Mouse (Mus musculus) 3T3-L1 (cell line): ENCODE results near the gene Sco2.

ENCODE experiments used
- DNase-seq: peaks from one replicate; pipeline ENCODE4 v3.0.0-alpha.2; 2015; ENCODE audit warnings: low read depth, low spot score

Gene Sco2

DNA sequence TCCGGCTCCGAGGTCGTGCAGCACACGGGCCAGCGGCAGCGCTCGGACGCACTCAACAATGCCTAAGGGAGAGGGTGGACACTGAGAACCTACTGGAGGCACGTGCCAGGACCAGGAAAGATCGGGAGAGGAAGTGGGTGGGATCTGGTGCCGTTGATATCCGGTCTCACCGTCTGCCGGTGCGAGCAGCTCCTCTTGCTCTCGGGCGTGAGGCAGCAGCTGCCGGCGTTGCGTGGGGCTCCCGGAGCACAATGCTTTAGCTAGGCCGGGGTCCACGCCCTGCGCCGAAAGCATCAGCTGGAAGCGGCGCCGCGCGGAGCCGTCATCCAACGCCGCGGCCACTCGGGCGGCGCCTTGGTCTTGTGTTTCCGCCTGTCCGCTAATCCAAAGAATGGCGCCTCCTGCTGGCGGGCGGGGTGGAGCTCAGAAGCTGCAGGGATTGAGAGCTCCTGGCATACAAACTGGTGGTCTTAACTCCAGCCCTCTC, at the start of gene Sco2:
TSS of gene Sco2 (minus strand) at position 85 of the 487 bp plus-strand sequence.
- peak; percentile 89 for DNase-seq

- DNase-seq = no peak
These were observed 48.3 kb upstream of the Sco2 start for GRCm38 (mm10) chr15:89421938-89422337.

- no peak for DNase-seq
These were observed 41.6 kb upstream of the Sco2 start for GRCm38 (mm10) chr15:89415282-89415681.

- no peak for DNase-seq
These were observed 36.5 kb upstream of the Sco2 start, which contains the start of gene Syce3 for GRCm38 (mm10) chr15:89410118-89410517. Gene Syce3, minus strand, starts transcription at chr15:89410503.

DNA sequence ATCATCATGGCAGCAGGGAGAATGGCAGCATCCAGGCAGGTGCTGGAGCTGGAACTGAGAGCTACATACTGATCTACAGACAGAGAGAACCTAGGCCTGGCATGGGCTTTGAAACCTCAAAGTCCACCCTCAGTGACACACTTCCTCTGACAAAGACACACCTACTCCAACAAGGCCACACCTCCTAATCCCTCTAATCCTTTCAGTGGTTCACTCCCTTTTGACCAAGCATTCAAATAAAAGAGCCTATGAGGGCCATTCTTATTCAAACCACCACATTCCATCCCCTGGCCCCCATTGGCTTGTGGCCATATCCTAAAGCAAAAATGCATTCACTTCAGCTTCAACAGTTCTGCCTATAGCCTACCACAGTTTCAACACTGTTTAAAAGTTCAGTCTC, 33.0 kb upstream of the Sco2 start:
- no peak for DNase-seq

GRCm38 (mm10) chr15:89404831-89405623, 31.4 kb upstream of the Sco2 start:
- no peak for DNase-seq

DNA sequence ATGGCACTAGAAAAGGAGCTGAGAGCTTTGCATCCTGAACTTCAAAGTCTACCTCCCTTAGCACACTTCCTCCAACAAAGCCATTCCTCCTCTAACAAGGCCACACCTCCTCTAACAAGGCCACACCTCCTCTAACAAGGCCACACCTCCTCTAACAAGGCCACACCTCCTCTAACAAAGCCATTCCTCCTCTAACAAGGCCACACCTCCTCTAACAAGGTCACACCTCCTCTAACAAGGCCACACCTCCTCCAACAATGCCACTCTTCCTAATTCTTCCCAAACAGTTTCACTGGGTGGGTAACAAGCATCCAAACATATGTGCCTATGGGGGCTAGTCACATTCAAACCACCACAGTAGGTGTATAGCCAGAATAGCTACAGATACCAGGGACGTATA, 28.8 kb upstream of the Sco2 start:
- no peak for DNase-seq

DNA sequence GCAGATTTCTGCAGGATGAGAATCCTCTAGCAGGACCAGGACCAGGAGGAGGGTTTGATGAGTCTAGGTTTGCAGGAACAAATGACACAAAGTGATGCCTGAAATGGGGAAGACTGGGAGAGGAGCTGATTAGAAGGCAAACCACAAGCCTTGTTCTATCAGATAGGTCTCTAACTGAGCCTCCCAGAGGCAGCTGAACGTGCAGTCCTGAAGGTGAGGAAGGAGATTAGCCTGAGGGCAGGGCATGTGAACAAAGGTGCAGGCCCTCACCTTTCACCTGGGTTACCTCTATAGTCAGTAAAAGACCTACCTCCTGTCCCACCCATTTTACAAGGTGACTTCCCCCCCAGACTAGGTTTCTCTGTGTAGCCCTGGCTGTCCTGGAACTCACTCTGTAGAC, 26.1 kb upstream of the Sco2 start:
- no peak for DNase-seq

- no peak for DNase-seq
These were observed 24.5 kb upstream of the Sco2 start for GRCm38 (mm10) chr15:89398146-89398545.

- DNase-seq = no peak
These were observed 23.2 kb upstream of the Sco2 start for GRCm38 (mm10) chr15:89396883-89397282.

- DNase-seq = no peak
These were observed 16.4 kb upstream of the Sco2 start for GRCm38 (mm10) chr15:89390081-89390480.

DNA sequence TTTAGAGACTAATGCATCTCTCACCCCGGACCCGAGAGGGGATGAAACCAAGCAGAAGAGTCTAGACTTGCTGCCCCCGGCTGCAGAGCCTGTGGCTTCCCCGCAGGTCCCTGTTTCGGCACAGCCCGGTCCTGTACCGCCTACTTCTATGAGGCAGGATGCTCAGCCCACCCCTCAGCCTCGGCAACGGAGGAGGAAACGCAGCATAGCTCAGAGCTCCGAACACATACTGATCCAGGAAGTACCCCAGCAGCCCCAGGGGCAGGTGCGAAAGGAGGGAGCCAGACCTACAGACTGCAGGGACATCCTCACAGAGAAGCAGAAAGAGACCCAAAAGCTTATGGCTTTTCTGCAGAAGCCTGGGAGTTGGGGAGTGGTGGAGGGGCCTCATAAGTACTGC, 13.5 kb upstream of the Sco2 start:
- DNase-seq = no peak

DNA sequence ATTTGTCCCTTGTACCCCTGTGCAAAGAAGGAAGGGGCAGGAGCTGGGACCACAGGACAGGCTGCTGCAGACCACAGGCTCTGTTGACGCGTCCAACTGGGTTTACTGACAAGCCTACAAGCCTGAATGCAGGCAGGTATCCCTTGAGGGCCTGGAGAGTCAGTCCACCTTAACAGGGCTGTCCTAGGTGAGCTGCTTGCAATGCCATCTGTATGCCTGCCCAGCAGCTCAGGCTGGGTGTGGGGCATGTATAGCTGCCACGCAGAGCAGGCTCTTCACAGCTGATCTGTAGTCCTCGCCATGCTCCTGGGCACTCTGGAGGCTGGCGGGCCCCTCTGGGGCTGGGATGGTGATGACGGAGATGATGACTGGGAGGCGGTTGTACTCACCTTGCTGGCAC, 11.0 kb upstream of the Sco2 start, which contains the start of gene Klhdc7b:
TSS of gene Klhdc7b (plus strand) at position 301 of the 400 bp plus-strand sequence.
- DNase-seq = no peak

DNA sequence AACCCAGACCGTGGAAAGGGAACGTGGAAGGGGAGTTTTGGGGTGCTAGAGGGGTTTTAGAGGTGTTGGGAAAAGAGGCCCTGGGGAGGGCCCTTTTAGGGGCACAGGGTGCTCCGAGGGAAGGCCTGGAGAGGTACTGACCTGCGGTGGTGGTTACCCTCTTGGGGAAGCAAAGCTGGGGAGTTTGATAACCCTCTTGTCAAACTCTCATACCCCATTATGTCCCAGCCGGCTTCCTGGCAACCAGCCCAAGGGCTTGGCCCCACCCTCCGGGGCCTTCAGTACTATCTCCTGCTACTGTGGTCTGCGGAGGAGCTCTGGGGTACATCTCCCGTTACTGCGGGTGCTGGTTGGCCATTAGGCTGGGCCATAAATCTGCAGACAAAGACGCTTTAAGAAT, 5.8 kb upstream of the Sco2 start:
- DNase-seq = no peak

DNA sequence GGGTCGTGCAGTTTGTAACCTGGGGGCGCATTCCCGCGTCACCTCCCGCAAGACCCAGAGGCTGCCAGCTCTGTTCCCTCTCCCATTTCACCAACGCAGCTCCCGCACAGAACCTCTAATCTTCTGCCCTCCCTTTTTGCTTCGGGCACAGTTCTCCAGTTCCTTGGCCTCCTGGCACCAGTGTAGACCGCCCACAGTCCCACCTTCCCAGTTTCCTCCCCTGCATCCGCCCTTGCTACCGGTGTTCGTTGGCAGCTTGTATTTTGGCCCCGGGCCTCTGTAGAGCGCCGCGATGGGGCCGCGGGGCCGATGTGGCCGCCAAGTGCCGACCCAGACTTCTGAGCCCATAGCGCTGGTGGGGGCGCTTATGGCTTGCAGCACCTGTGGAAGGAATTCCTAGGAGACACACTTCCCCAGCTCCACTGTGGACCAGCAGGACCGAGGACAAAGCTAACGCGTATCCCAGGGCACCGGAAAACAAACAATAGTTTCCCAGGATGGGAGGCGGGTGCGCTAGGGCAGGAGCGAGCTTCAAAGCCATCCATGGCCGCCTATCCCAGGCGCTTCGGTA, 5.3 kb upstream of the Sco2 start, which contains the start of gene Odf3b:
TSS of gene Odf3b (minus strand) at position 452 of the 571 bp plus-strand sequence.
- no peak for DNase-seq

- no peak for DNase-seq
These were observed 4.5 kb upstream of the Sco2 start for GRCm38 (mm10) chr15:89377938-89378828.

DNA sequence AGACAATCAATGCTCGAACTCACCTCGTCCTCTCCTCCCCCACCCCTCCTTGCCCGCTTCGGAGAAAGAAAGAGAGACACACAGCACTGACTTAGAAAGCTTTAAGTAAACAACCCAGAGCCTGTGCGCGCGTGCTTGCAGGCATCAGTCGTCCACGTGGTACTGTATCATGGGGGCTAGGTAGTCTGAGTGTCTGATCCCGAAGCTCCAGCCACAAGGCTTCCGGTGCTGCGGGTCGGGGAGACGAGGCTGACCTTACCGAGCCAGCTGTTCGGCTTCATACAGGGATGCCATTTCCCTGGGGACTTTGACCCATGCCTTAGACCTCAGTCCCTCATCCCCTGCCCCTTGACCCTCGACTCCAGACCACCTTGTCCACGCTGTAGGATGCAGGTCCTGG, 3.7 kb upstream of the Sco2 start:
- no peak for DNase-seq

GRCm38 (mm10) chr15:89376957-89377356, 3.3 kb upstream of the Sco2 start, which contains the start of gene Tymp:
Gene Tymp, minus strand, starts transcription at chr15:89377039.
- DNase-seq = no peak

- no peak for DNase-seq
These were observed 2.4 kb upstream of the Sco2 start for GRCm38 (mm10) chr15:89376040-89376439.

DNA sequence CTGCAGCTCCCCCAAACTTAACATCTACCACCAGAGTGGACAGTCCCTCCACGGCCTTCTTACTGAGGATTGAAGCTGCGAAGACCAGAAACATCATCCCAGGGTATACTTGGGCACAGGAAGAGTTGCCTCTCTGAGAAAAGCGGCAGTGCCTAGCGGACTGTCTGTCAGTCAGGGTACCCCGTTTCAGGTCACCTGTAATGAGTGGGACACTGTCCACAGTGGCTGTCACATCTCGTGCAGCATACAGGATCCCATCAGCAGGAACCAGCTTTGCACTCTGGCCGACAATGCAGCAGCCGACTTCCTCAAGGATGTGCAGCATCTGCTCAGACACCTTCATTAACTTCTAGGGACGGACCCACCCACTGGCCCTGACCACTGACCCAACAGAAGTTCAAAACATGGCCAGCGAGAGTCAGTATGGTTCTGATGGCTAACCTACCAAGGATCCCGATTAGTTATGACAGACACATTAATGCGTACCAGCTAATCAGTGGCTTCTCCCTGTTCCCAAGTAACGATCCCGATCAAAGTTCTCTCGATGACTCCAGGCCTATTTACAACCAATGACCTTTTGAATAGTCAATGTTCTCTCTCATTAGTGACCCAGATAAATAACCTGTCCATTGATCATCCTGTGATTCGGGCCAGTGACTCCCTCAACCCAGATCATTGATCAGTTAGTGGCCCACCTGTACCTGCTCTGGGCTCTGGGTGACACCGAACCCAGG, 1.3 kb upstream of the Sco2 start:
- no peak for DNase-seq

DNA sequence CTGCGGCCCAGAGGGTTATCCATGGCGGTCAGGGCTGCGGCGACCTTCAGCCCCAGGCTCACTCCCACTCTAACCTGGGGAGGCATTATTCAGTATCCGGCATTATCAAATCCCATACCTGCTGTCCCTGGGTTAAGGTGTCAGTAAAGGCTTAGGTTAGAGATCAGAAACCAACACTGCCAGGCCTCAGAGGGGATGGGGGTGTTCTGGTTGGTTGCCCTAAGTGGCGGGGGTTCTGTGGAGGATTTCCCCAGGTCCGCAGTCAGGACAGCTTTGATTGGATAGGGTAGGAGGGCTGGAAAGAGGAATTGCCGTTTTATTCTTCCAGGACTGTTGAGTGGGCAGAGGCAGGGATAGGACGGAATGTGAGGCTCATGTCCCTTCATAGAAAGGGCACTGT, 694 bp upstream of the Sco2 start:
- DNase-seq = no peak
